Mouse (Mus musculus): ENCODE measurements around the gene Igfbp3. TPM values are rescaled to one million over a fixed set of nuclear protein-coding genes. Genes with fewer than 3 reads are reported as not detected.

The Igfbp3 gene
- polyA plus RNA-seq, 1 experiment: 11.0 TPM

DNA sequence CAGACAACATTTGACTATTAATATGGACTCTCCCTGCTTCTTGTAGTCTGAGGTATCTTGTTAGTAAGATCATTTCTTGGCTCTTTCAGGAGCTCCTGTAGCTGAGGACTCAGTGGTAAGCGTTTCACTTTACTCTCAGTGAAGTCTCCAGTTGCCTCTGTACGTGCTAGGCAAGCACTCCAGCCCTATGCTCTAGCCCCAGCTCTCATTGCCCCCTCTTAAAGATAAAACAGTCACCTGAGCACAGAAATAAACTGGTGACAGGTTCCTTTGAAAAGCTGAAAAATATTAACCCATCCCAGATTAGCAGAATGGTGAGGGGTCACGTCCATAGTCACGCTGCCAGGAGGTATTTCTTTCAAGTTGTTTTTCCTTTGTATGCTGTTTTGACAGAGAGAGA, 35.0 kb downstream of the Igfbp3 start:
- Histone ChIP-seq H3K4me3 (replicated peaks; ENCODE audit: insufficient read depth, low read depth, low read length) (no peak overlapping the region), H3K4me1 (ENCODE audit: control insufficient read depth, insufficient read depth, low read length) (peaks cover 5% of the 10 kb centered on the region), H3K27me3 (ENCODE audit: control insufficient read depth, insufficient read depth, low read length) (no peaks in the 10 kb centered on the region), H3K27ac (ENCODE audit: insufficient read depth, low read length) (no peak overlapping the region)
- DNase-seq: no peak
- WGBS: 69% methylated on average over 4 of the region's 4 CpGs
- TF ChIP-seq CTCF (IDR thresholded peaks at IDR 0.05; ENCODE audit: borderline replicate concordance, insufficient read depth, low read depth, low read length) (no peak), POLR2A (IDR thresholded peaks at IDR 0.05; ENCODE audit: borderline replicate concordance, insufficient read depth, low read length) (no peak)

DNA sequence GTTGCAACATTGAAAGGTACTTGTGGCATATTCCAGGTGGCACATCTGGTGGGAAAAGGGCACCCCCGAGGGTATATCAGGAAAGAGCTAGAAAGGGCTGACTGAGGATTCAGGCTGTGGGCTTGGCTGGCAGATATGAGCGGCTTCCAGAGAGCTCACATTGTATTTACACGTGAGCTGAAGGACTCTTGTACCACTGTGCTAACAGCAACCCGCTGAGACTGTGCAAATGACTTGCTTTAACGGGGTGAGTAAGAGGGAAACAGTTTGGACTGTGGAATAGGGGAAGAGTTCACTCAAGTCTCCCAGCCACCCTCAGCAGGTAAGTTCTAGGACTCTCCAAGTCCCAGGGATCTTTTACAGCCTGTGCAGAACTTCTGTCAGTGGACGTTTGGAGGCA, 40.1 kb downstream of the Igfbp3 start:
- no peak for TF ChIP-seq POLR2A (IDR thresholded peaks at IDR 0.05; ENCODE audit: borderline replicate concordance, insufficient read depth, low read length)
- TF ChIP-seq CTCF (IDR thresholded peaks at IDR 0.05; ENCODE audit: borderline replicate concordance, insufficient read depth, low read depth, low read length): no peak
- Histone ChIP-seq H3K4me3 (replicated peaks; ENCODE audit: insufficient read depth, low read depth, low read length) (no peak overlapping the region), H3K4me1 (ENCODE audit: control insufficient read depth, insufficient read depth, low read length) (peaks cover 18% of the 10 kb centered on the region), H3K27ac (ENCODE audit: insufficient read depth, low read length) (no peak overlapping the region), H3K27me3 (ENCODE audit: control insufficient read depth, insufficient read depth, low read length) (no peaks in the 10 kb centered on the region)
- 66% methylated on average over 6 of the region's 6 CpGs for WGBS
- no peak for DNase-seq

DNA sequence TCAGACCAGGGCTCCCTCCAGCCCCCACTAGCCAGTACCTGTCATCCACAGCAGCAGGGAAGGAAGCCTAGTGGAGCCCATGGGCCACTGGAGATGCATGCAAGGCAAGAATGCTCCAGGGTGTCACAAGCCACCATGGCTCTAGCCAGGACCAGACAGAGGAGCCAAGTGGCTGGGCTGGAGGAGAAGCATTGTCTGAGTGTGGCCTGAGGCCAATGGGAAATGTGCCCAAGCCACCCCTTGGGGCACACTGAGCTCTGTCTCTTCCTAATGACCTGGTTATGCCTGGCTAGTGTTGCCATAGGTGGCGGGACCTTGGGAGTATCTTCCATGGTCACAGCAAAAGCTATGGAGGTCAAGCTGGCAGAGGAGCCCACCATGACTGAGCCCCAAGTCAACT, 44.1 kb downstream of the Igfbp3 start:
- WGBS: 5% methylated on average over 1 of the region's 1 CpGs

DNA sequence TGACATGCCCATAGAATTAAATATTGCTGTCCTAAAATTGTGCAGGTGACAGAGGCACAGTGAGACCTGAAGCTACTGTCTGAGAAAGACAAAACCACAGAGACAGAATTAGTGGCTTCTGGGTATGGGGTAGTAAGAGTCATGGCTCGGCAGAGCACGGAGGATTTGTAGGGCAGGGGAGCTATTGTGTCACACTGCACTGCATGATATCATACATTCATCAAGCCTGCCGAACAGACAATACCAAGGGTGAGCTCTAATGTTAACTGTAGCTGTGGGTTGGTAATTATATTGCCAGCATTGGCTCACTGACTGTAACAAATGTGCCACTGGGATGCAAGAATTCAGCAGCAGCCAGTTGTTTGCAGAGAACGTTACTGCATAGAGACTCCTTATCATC, 49.3 kb downstream of the Igfbp3 start:
- Histone ChIP-seq H3K27me3 (ENCODE audit: control insufficient read depth, insufficient read depth, low read length) (no peaks in the 10 kb centered on the region), H3K4me3 (replicated peaks; ENCODE audit: insufficient read depth, low read depth, low read length) (no peak overlapping the region), H3K4me1 (ENCODE audit: control insufficient read depth, insufficient read depth, low read length) (peaks cover 27% of the 10 kb centered on the region), H3K27ac (ENCODE audit: insufficient read depth, low read length) (no peak overlapping the region)
- DNase-seq: no peak
- no peak for TF ChIP-seq CTCF (IDR thresholded peaks at IDR 0.05; ENCODE audit: borderline replicate concordance, insufficient read depth, low read depth, low read length)
- no peak for TF ChIP-seq POLR2A (IDR thresholded peaks at IDR 0.05; ENCODE audit: borderline replicate concordance, insufficient read depth, low read length)
- 21% methylated on average over 4 of the region's 4 CpGs for WGBS

More for the DNA sequence above, 44.1 kb downstream of the Igfbp3 start:
- peak; percentile 54 to 69 for DNase-seq
- no peak for TF ChIP-seq CTCF (IDR thresholded peaks at IDR 0.05; ENCODE audit: borderline replicate concordance, insufficient read depth, low read depth, low read length)
- no peak for TF ChIP-seq POLR2A (IDR thresholded peaks at IDR 0.05; ENCODE audit: borderline replicate concordance, insufficient read depth, low read length)
- Histone ChIP-seq H3K27ac (ENCODE audit: insufficient read depth, low read length) (no peak overlapping the region), H3K27me3 (ENCODE audit: control insufficient read depth, insufficient read depth, low read length) (no peaks in the 10 kb centered on the region), H3K4me3 (replicated peaks; ENCODE audit: insufficient read depth, low read depth, low read length) (no peak overlapping the region), H3K4me1 (ENCODE audit: control insufficient read depth, insufficient read depth, low read length) (peaks cover 14% of the 10 kb centered on the region)

DNA sequence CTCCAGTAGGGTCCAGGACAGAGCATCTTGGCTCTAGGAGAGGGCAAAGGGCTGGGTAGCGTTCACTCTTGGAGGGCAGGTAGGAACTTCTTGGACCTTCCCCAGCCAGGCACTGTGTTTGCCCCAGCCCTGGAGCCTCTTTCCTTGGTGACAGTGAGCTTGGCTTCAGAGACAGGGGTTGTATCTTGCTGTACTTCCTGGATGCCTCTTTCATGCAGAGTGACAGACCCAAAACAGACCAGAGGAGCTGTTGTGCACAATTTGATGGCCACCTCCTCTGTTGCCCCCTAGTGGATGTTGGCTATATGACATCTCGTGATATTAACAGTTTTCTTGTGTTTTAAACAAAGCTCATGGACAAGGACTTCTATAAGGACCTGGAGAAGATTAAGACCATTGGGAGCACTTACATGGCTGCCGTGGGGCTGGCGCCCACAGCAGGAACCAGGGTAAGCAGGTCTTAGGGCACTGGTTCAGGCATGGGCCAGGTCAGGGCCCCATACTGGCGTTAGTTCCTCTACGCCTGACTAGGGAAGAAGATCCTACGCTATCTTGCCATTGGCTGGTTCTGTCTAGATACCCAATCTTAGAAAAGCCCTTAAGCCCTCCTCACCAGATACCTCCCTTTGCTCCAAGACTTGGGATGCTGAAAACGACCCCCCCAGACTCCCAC, 52.1 kb downstream of the Igfbp3 start:
- Histone ChIP-seq H3K27ac (ENCODE audit: insufficient read depth, low read length) (peak overlapping the region; percentile 23; the same call in 1 of the 2 replicates), H3K4me3 (replicated peaks; ENCODE audit: insufficient read depth, low read depth, low read length) (no peak overlapping the region), H3K27me3 (ENCODE audit: control insufficient read depth, insufficient read depth, low read length) (no peaks in the 10 kb centered on the region), H3K4me1 (ENCODE audit: control insufficient read depth, insufficient read depth, low read length) (peaks cover 25% of the 10 kb centered on the region)
- TF ChIP-seq POLR2A (IDR thresholded peaks at IDR 0.05; ENCODE audit: borderline replicate concordance, insufficient read depth, low read length) (no peak), CTCF (IDR thresholded peaks at IDR 0.05; ENCODE audit: borderline replicate concordance, insufficient read depth, low read depth, low read length) (peak; percentile 76)
- DNase-seq: peak in 1 of 2 experiments; percentile 61
- 64% methylated on average over 8 of the region's 8 CpGs for WGBS

DNA sequence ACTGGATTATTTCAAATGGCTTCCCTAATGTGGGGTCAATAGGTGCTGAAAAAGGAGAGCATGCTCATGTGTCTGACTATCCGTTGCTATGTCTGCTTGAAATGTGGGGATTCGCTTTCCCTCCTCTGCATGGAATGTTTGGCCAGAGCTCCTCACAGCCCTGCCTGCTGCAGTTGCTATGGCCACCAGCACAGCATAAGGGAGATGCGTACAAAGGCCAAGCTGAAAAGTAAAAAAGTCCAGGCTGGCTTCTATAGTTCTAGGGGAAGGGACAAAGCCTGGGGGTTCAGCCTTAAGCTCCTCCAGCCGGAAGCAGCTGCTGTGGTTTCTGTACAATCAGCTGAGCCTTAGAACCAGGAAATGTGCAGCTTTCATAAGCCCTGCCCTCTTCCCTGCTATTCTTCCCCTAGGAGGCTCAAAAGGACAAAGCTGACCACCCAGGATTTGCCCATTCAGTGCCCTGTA, 53.1 kb downstream of the Igfbp3 start:
- TF ChIP-seq POLR2A (IDR thresholded peaks at IDR 0.05; ENCODE audit: borderline replicate concordance, insufficient read depth, low read length): no peak
- TF ChIP-seq CTCF (IDR thresholded peaks at IDR 0.05; ENCODE audit: borderline replicate concordance, insufficient read depth, low read depth, low read length): no peak
- no peak for DNase-seq
- H3K4me1 ChIP-seq (ENCODE audit: control insufficient read depth, insufficient read depth, low read length): peaks cover 32% of the 10 kb centered on the region
- peak overlapping the region; percentile 23; the same call in 1 of the 2 replicates for H3K27ac ChIP-seq (ENCODE audit: insufficient read depth, low read length)
- 39% methylated on average over 4 of the region's 4 CpGs for WGBS
- no peaks in the 10 kb centered on the region for H3K27me3 ChIP-seq (ENCODE audit: control insufficient read depth, insufficient read depth, low read length)
- H3K4me3 ChIP-seq (replicated peaks; ENCODE audit: insufficient read depth, low read depth, low read length): no peak overlapping the region

DNA sequence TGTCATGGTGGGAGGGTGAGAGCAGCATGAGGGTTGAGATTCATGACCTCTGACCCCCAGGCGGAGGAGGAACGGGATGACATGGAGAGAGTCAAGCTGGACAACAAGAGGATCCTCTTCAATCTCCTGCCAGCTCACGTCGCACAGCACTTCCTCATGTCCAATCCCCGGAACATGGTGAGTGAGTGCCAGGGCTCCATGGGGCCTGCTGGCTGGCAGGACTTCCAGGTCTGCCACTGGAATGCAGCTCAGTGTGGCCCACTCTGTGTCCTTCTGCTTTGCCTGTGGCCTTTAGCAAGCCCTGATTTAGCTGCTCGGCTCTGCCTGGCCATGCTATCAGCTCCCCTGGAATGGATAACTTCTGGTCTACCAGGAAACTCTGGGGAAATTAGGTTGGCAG, 53.6 kb downstream of the Igfbp3 start:
- Histone ChIP-seq H3K27ac (ENCODE audit: insufficient read depth, low read length) (0 out of 2 replicates have a peak overlapping the region, but pooled peaks have one; percentile 27), H3K4me1 (ENCODE audit: control insufficient read depth, insufficient read depth, low read length) (peaks cover 34% of the 10 kb centered on the region), H3K4me3 (replicated peaks; ENCODE audit: insufficient read depth, low read depth, low read length) (no peak overlapping the region), H3K27me3 (ENCODE audit: control insufficient read depth, insufficient read depth, low read length) (no peaks in the 10 kb centered on the region)
- DNase-seq: peak; percentile 59 to 77
- 6% methylated on average over 6 of the region's 6 CpGs for WGBS
- TF ChIP-seq POLR2A (IDR thresholded peaks at IDR 0.05; ENCODE audit: borderline replicate concordance, insufficient read depth, low read length): no peak
- no peak for TF ChIP-seq CTCF (IDR thresholded peaks at IDR 0.05; ENCODE audit: borderline replicate concordance, insufficient read depth, low read depth, low read length)

DNA sequence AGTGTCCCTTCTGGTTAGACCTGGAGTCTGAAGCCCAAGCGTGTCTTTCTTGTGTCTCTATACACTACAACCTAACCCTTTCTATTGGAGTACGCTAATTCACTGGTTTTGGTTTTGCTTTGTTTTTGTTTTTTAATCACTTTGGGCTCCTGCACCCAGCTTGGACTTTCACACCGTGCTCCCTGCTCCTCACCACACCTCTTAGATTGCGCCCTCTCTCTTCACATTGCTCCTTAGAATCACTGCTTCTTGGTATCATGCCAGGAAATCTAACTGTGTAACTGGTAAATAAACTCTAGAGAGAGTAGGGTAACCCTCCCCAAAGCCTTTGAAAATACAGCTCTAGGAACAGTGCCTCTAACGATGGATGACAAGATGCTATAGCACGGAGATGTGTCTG, 55.5 kb downstream of the Igfbp3 start:
- Histone ChIP-seq H3K4me3 (replicated peaks; ENCODE audit: insufficient read depth, low read depth, low read length) (no peak overlapping the region), H3K27ac (ENCODE audit: insufficient read depth, low read length) (no peak overlapping the region), H3K27me3 (ENCODE audit: control insufficient read depth, insufficient read depth, low read length) (no peaks in the 10 kb centered on the region), H3K4me1 (ENCODE audit: control insufficient read depth, insufficient read depth, low read length) (peaks cover 34% of the 10 kb centered on the region)
- 73% methylated on average over 6 of the region's 6 CpGs for WGBS
- TF ChIP-seq CTCF (IDR thresholded peaks at IDR 0.05; ENCODE audit: borderline replicate concordance, insufficient read depth, low read depth, low read length) (no peak), POLR2A (IDR thresholded peaks at IDR 0.05; ENCODE audit: borderline replicate concordance, insufficient read depth, low read length) (no peak)
- no peak for DNase-seq
